Mouse (Mus musculus) cerebellum, adult 2 months (tissue): ENCODE data around the gene Slc16a12. TPM values are rescaled to one million over a fixed set of nuclear protein-coding genes. Genes with fewer than 3 reads are reported as not detected.

Experiments
- DNase-seq, 2 experiments: peaks; one replicate each; pipeline ENCODE4 v3.0.0; 2021
- H3K27ac ChIP-seq: fragments of 200-500 bp; 2 replicates; pipeline ENCODE4 v1.5.1; 2012; ENCODE audit warnings: low read length, control low read depth, inconsistent platforms; ENCODE audit not compliant: insufficient read depth
- H3K27me3 ChIP-seq: fragments of 200-500 bp; 2 replicates; pipeline ENCODE4 v1.6.1; 2012; ENCODE audit warnings: inconsistent platforms, mild to moderate bottlenecking, low read length, moderate library complexity; ENCODE audit not compliant: control insufficient read depth, insufficient read depth
- H3K4me1 ChIP-seq: fragments of 200-500 bp; 2 replicates; pipeline ENCODE4 v1.6.1; 2011; ENCODE audit warnings: low read length; ENCODE audit not compliant: control insufficient read depth, insufficient read depth
- H3K4me3 ChIP-seq: fragments of 200-500 bp; replicated peaks from 2 replicates; pipeline ENCODE3; 2011; ENCODE audit warnings: mild to moderate bottlenecking, low read depth, low read length, control low read depth; ENCODE audit not compliant: insufficient read depth
- CTCF ChIP-seq: fragments of 200-500 bp; IDR thresholded peaks from 2 replicates; pipeline ENCODE4 v1.5.1; 2011; ENCODE audit warnings: low read depth, mild to moderate bottlenecking, control low read depth, low read length, moderate library complexity, borderline replicate concordance; ENCODE audit not compliant: insufficient read depth
- POLR2A ChIP-seq: fragments of 200-500 bp; IDR thresholded peaks from 2 replicates; pipeline ENCODE4 v1.6.1; 2011; ENCODE audit warnings: low read length, control low read depth, borderline replicate concordance; ENCODE audit not compliant: insufficient read depth
- WGBS: fragments of 180-500 bp; shearing (Covaris S2); methylation state at CpG from one replicate; pipeline ENCODE4 v1.1.7; 2018; 5-methylcytosine and 5-hydroxymethylcytosine counted together
- polyA plus RNA-seq: library from polyadenylated mRNA; depleted of rRNA; stranded (reverse); fragments of >200 nt; gene quantifications from 2 replicates; pipeline ENCODE4 v1.2.3, GENCODE M21; 2012; rRNA removed

Slc16a12 gene
- polyA plus RNA-seq, 1 experiment: 1.3 TPM

- WGBS: 74% methylated on average over 2 of the region's 2 CpGs
- no peak for DNase-seq
- Histone ChIP-seq H3K4me3 (no peak overlapping the region), H3K27me3 (no peaks in the 10 kb centered on the region), H3K27ac (no peak overlapping the region), H3K4me1 (no peaks in the 10 kb centered on the region)
- TF ChIP-seq POLR2A: no peak
- TF ChIP-seq CTCF: no peak
These were observed 113.6 kb downstream of the Slc16a12 start for GRCm38 (mm10) chr19:34633484-34633883.

GRCm38 (mm10) chr19:34631487-34631886 is 115.6 kb downstream of the Slc16a12 start:
- Histone ChIP-seq H3K4me1 (no peaks in the 10 kb centered on the region), H3K27me3 (no peaks in the 10 kb centered on the region), H3K27ac (no peak overlapping the region), H3K4me3 (no peak overlapping the region)
- no peak for TF ChIP-seq POLR2A
- TF ChIP-seq CTCF: no peak
- DNase-seq: no peak

- 77% methylated on average over 2 of the region's 2 CpGs for WGBS
- no peaks in the 10 kb centered on the region for H3K4me1 ChIP-seq
- TF ChIP-seq POLR2A (no peak), CTCF (no peak)
These were observed 119.6 kb downstream of the Slc16a12 start for GRCm38 (mm10) chr19:34627496-34627895.

GRCm38 (mm10) chr19:34624663-34625062 is 122.4 kb downstream of the Slc16a12 start:
- WGBS: 87% methylated on average over 4 of the region's 4 CpGs
- TF ChIP-seq CTCF (no peak), POLR2A (no peak)
- no peak for DNase-seq

More at GRCm38 (mm10) chr19:34627496-34627895, 119.6 kb downstream of the Slc16a12 start:
- Histone ChIP-seq H3K27ac (no peak overlapping the region), H3K4me3 (no peak overlapping the region), H3K27me3 (no peaks in the 10 kb centered on the region)
- no peak for DNase-seq

GRCm38 (mm10) chr19:34623781-34624180 is 123.3 kb downstream of the Slc16a12 start:
- H3K27ac ChIP-seq: no peak overlapping the region
- H3K27me3 ChIP-seq: no peaks in the 10 kb centered on the region
- WGBS: 92% methylated on average over 6 of the region's 6 CpGs
- H3K4me3 ChIP-seq: no peak overlapping the region
- no peak for DNase-seq
- H3K4me1 ChIP-seq: no peaks in the 10 kb centered on the region
- no peak for TF ChIP-seq POLR2A
- no peak for TF ChIP-seq CTCF

More at GRCm38 (mm10) chr19:34624663-34625062, 122.4 kb downstream of the Slc16a12 start:
- H3K4me3 ChIP-seq: no peak overlapping the region
- no peaks in the 10 kb centered on the region for H3K4me1 ChIP-seq
- no peak overlapping the region for H3K27ac ChIP-seq
- no peaks in the 10 kb centered on the region for H3K27me3 ChIP-seq

- Histone ChIP-seq H3K4me3 (no peak overlapping the region), H3K27me3 (no peaks in the 10 kb centered on the region), H3K27ac (no peak overlapping the region), H3K4me1 (no peaks in the 10 kb centered on the region)
- TF ChIP-seq POLR2A (no peak), CTCF (no peak)
- 87% methylated on average over 5 of the region's 5 CpGs for WGBS
- DNase-seq: no peak
These were observed 126.2 kb downstream of the Slc16a12 start for GRCm38 (mm10) chr19:34620871-34621270.

Other genes with a start within 250 kb of the Slc16a12 start
- gene Lipa, start 219.8 kb downstream of the Slc16a12 start, polyA plus RNA-seq: 16.6 and 18.1 TPM in 2 replicates
- gene Ifit2, start 196.6 kb downstream of the Slc16a12 start, polyA plus RNA-seq: 2.7 and 4.0 TPM in 2 replicates
- 13.3 and 15.9 TPM in 2 replicates for gene Ifit3, start 163.8 kb downstream of the Slc16a12 start, polyA plus RNA-seq
- gene Ifit1bl1, start 145.3 kb downstream of the Slc16a12 start, polyA plus RNA-seq: 0.93 and 1.1 TPM in 2 replicates
- 5.5 and 5.8 TPM in 2 replicates for gene Ifit3b, start 139.3 kb downstream of the Slc16a12 start, polyA plus RNA-seq
- gene Ifit1bl2, start 106.5 kb downstream of the Slc16a12 start, polyA plus RNA-seq: 0.16 and 0.20 TPM in 2 replicates
- gene Ifit1, start 106.4 kb downstream of the Slc16a12 start, polyA plus RNA-seq: 2.3 and 2.9 TPM in 2 replicates
- 6.3 and 6.9 TPM in 2 replicates for gene Pank1, start 132.2 kb upstream of the Slc16a12 start, polyA plus RNA-seq
- gene Kif20b, start 175.1 kb upstream of the Slc16a12 start, polyA plus RNA-seq: 0.55 and 0.56 TPM in 2 replicates